Mouse (Mus musculus): ENCODE measurements around the gene Snn. TPM values are rescaled to one million over a fixed set of nuclear protein-coding genes. Genes with fewer than 3 reads are reported as not detected.

Snn gene
- polyA plus RNA-seq, 1 experiment = 43.5 TPM

- no peaks in the 10 kb centered on the region for H3K27me3 ChIP-seq (ENCODE audit: control insufficient read depth, insufficient read depth, low read length)
- peaks cover 4% of the 10 kb centered on the region for H3K4me1 ChIP-seq (ENCODE audit: control insufficient read depth, insufficient read depth, low read length)
- H3K4me3 ChIP-seq (ENCODE audit: control insufficient read depth, low read depth, low read length) = no peak overlapping the region
- H3K36me3 ChIP-seq (ENCODE audit: control insufficient read depth, insufficient read depth, low read length) = no peaks in the 10 kb centered on the region
- no peak overlapping the region for H3K27ac ChIP-seq (ENCODE audit: control insufficient read depth, insufficient read depth, low read depth, low read length)
- no peak for TF ChIP-seq CTCF (IDR thresholded peaks at IDR 0.05; ENCODE audit: control insufficient read depth, insufficient read depth, insufficient replicate concordance, low read depth, low read length)
These were observed 29.4 kb upstream of the Snn start for GRCm38 (mm10) chr16:11031320-11031719.

GRCm38 (mm10) chr16:11034193-11034803 lies 26.4 kb upstream of the Snn start:
- H3K36me3 ChIP-seq (ENCODE audit: control insufficient read depth, insufficient read depth, low read length) = no peaks in the 10 kb centered on the region
- TF ChIP-seq POLR2A (IDR thresholded peaks at IDR 0.05; ENCODE audit: control insufficient read depth, low read depth, low read length) (no peak), CTCF (IDR thresholded peaks at IDR 0.05; ENCODE audit: control insufficient read depth, insufficient read depth, insufficient replicate concordance, low read depth, low read length) (peak; percentile 89)
- no peak overlapping the region for H3K27ac ChIP-seq (ENCODE audit: control insufficient read depth, insufficient read depth, low read depth, low read length)
- H3K27me3 ChIP-seq (ENCODE audit: control insufficient read depth, insufficient read depth, low read length) = no peaks in the 10 kb centered on the region
- H3K4me3 ChIP-seq (ENCODE audit: control insufficient read depth, low read depth, low read length) = no peak overlapping the region
- H3K4me1 ChIP-seq (ENCODE audit: control insufficient read depth, insufficient read depth, low read length) = peaks cover 4% of the 10 kb centered on the region

DNA sequence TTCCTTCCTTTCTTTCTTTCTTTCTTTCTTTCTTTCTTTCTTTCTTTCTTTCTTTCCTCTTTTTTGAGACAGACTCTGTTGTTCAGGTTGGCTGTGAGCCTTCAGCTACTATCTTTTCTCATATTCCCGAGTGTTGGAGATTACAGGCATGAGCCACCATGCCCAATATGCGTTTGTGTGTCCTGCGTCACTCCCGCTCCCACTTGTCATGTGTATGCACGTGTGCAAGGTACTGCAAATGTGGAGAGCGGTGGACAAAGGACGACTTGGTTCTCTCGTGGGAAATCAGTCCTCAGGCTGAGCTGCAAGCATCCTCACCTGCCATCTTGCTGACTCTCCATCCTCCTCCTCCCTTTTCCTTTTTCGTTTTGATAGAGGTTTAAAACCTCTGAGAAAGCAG lies 25.5 kb upstream of the Snn start:
- Histone ChIP-seq H3K36me3 (ENCODE audit: control insufficient read depth, insufficient read depth, low read length) (no peaks in the 10 kb centered on the region), H3K4me3 (ENCODE audit: control insufficient read depth, low read depth, low read length) (no peak overlapping the region), H3K27ac (ENCODE audit: control insufficient read depth, insufficient read depth, low read depth, low read length) (no peak overlapping the region), H3K4me1 (ENCODE audit: control insufficient read depth, insufficient read depth, low read length) (peaks cover 4% of the 10 kb centered on the region), H3K27me3 (ENCODE audit: control insufficient read depth, insufficient read depth, low read length) (no peaks in the 10 kb centered on the region)
- TF ChIP-seq POLR2A (IDR thresholded peaks at IDR 0.05; ENCODE audit: control insufficient read depth, low read depth, low read length) (no peak), CTCF (IDR thresholded peaks at IDR 0.05; ENCODE audit: control insufficient read depth, insufficient read depth, insufficient replicate concordance, low read depth, low read length) (no peak)

- TF ChIP-seq CTCF (IDR thresholded peaks at IDR 0.05; ENCODE audit: control insufficient read depth, insufficient read depth, insufficient replicate concordance, low read depth, low read length) = peak; percentile 86
- TF ChIP-seq POLR2A (IDR thresholded peaks at IDR 0.05; ENCODE audit: control insufficient read depth, low read depth, low read length) = 0 out of 2 replicates have a peak, but pooled peaks have one; percentile 16
- Histone ChIP-seq H3K4me1 (ENCODE audit: control insufficient read depth, insufficient read depth, low read length) (peaks cover 4% of the 10 kb centered on the region), H3K4me3 (ENCODE audit: control insufficient read depth, low read depth, low read length) (no peak overlapping the region; the same call in 1 of the 2 replicates), H3K27me3 (ENCODE audit: control insufficient read depth, insufficient read depth, low read length) (no peaks in the 10 kb centered on the region), H3K36me3 (ENCODE audit: control insufficient read depth, insufficient read depth, low read length) (no peaks in the 10 kb centered on the region), H3K27ac (ENCODE audit: control insufficient read depth, insufficient read depth, low read depth, low read length) (no peak overlapping the region)
These were observed 24.8 kb upstream of the Snn start for GRCm38 (mm10) chr16:11035790-11036431.

GRCm38 (mm10) chr16:11040603-11041002 lies 20.1 kb upstream of the Snn start:
- no peaks in the 10 kb centered on the region for H3K27me3 ChIP-seq (ENCODE audit: control insufficient read depth, insufficient read depth, low read length)
- no peak overlapping the region for H3K27ac ChIP-seq (ENCODE audit: control insufficient read depth, insufficient read depth, low read depth, low read length)
- no peaks in the 10 kb centered on the region for H3K36me3 ChIP-seq (ENCODE audit: control insufficient read depth, insufficient read depth, low read length)
- no peak overlapping the region for H3K4me3 ChIP-seq (ENCODE audit: control insufficient read depth, low read depth, low read length)
- no peak for TF ChIP-seq POLR2A (IDR thresholded peaks at IDR 0.05; ENCODE audit: control insufficient read depth, low read depth, low read length)
- no peak for TF ChIP-seq CTCF (IDR thresholded peaks at IDR 0.05; ENCODE audit: control insufficient read depth, insufficient read depth, insufficient replicate concordance, low read depth, low read length)
- peaks cover 4% of the 10 kb centered on the region for H3K4me1 ChIP-seq (ENCODE audit: control insufficient read depth, insufficient read depth, low read length)

GRCm38 (mm10) chr16:11043239-11043638 lies 17.5 kb upstream of the Snn start:
- H3K27me3 ChIP-seq (ENCODE audit: control insufficient read depth, insufficient read depth, low read length) = no peaks in the 10 kb centered on the region
- no peak for TF ChIP-seq POLR2A (IDR thresholded peaks at IDR 0.05; ENCODE audit: control insufficient read depth, low read depth, low read length)
- TF ChIP-seq CTCF (IDR thresholded peaks at IDR 0.05; ENCODE audit: control insufficient read depth, insufficient read depth, insufficient replicate concordance, low read depth, low read length) = no peak

GRCm38 (mm10) chr16:11046437-11046836 lies 14.3 kb upstream of the Snn start:
- Histone ChIP-seq H3K27ac (ENCODE audit: control insufficient read depth, insufficient read depth, low read depth, low read length) (no peak overlapping the region), H3K4me3 (ENCODE audit: control insufficient read depth, low read depth, low read length) (no peak overlapping the region), H3K36me3 (ENCODE audit: control insufficient read depth, insufficient read depth, low read length) (no peaks in the 10 kb centered on the region), H3K4me1 (ENCODE audit: control insufficient read depth, insufficient read depth, low read length) (no peaks in the 10 kb centered on the region), H3K27me3 (ENCODE audit: control insufficient read depth, insufficient read depth, low read length) (no peaks in the 10 kb centered on the region)
- TF ChIP-seq CTCF (IDR thresholded peaks at IDR 0.05; ENCODE audit: control insufficient read depth, insufficient read depth, insufficient replicate concordance, low read depth, low read length) = no peak
- TF ChIP-seq POLR2A (IDR thresholded peaks at IDR 0.05; ENCODE audit: control insufficient read depth, low read depth, low read length) = no peak

More at GRCm38 (mm10) chr16:11043239-11043638, 17.5 kb upstream of the Snn start:
- H3K4me1 ChIP-seq (ENCODE audit: control insufficient read depth, insufficient read depth, low read length) = no peaks in the 10 kb centered on the region
- no peaks in the 10 kb centered on the region for H3K36me3 ChIP-seq (ENCODE audit: control insufficient read depth, insufficient read depth, low read length)
- H3K27ac ChIP-seq (ENCODE audit: control insufficient read depth, insufficient read depth, low read depth, low read length) = no peak overlapping the region
- H3K4me3 ChIP-seq (ENCODE audit: control insufficient read depth, low read depth, low read length) = no peak overlapping the region

All from testis, adult 2 months (tissue).